Mouse (Mus musculus) stomach, postnatal 0 days (tissue): ENCODE measurements at regions not wholly inside any gene's neighbourhood (a gene's known extent, or its start where the extent isn't known, plus 50 kb on each side); places are given as distances from the start of the nearest gene placed in this dataset.

Experiments used
- ATAC-seq: fragments of 200-750 bp; cut with Nextera tagmentation; 2 replicates; pipeline ENCODE4 v1.8.0; 2017; ENCODE audit not compliant: low FRiP score, low TSS enrichment
- DNase-seq: peaks from one replicate; pipeline ENCODE4 v3.0.0-alpha.2; 2016; ENCODE audit warnings: low spot score
- H3K27ac ChIP-seq: fragments of 300-500 bp; sonication (generic); replicated peaks from 2 replicates; pipeline ENCODE4 v1.5.1; 2014; ENCODE audit warnings: mild to moderate bottlenecking, control low read depth
- H3K27me3 ChIP-seq: fragments of 300-500 bp; sonication (generic); 2 replicates; pipeline ENCODE4 v1.6.1; 2014; ENCODE audit warnings: low read length; ENCODE audit not compliant: control insufficient read depth, insufficient read depth
- H3K36me3 ChIP-seq: fragments of 300-500 bp; sonication (generic); 2 replicates; pipeline ENCODE4 v1.6.1; 2014; ENCODE audit warnings: low read length, mixed read lengths; ENCODE audit not compliant: control insufficient read depth, insufficient read depth
- H3K4me1 ChIP-seq: fragments of 300-500 bp; sonication (generic); replicated peaks from 2 replicates; pipeline ENCODE4 v1.6.1; 2014; ENCODE audit warnings: antibody characterized with exemption; ENCODE audit not compliant: control insufficient read depth, insufficient read depth
- H3K4me2 ChIP-seq: fragments of 300-500 bp; sonication (generic); replicated peaks from 2 replicates; pipeline ENCODE4 v1.6.1; 2014; ENCODE audit warnings: low read depth, mild to moderate bottlenecking, control low read depth, moderate library complexity
- H3K4me3 ChIP-seq: fragments of 300-500 bp; sonication (generic); 2 replicates; pipeline ENCODE4 v1.5.1; 2014; ENCODE audit warnings: low read depth, low read length, control low read depth
- H3K9ac ChIP-seq: fragments of 300-500 bp; sonication (generic); 2 replicates; pipeline ENCODE4 v1.6.1; 2014; ENCODE audit warnings: mild to moderate bottlenecking, low read length, control low read depth, mixed read lengths
- H3K9me3 ChIP-seq: fragments of 300-500 bp; sonication (generic); 2 replicates; pipeline ENCODE4 v1.6.1; 2016; ENCODE audit warnings: low read length; ENCODE audit not compliant: control insufficient read depth
- CTCF ChIP-seq: IDR thresholded peaks from 2 replicates; pipeline ENCODE4 v1.5.1; 2016; ENCODE audit warnings: antibody characterized with exemption, low read depth, mild to moderate bottlenecking, moderate library complexity
- EP300 ChIP-seq: optimal IDR thresholded peaks from 2 replicates; pipeline ENCODE3; 2016; ENCODE audit warnings: antibody characterized with exemption
- WGBS: fragments of 180-500 bp; shearing (Covaris S2); extraction: QIAGEN DNeasy Blood & Tissue Kit; methylation state at CpG from one replicate; pipeline ENCODE4 v1.1.7; 2014; 5-methylcytosine and 5-hydroxymethylcytosine counted together

DNA sequence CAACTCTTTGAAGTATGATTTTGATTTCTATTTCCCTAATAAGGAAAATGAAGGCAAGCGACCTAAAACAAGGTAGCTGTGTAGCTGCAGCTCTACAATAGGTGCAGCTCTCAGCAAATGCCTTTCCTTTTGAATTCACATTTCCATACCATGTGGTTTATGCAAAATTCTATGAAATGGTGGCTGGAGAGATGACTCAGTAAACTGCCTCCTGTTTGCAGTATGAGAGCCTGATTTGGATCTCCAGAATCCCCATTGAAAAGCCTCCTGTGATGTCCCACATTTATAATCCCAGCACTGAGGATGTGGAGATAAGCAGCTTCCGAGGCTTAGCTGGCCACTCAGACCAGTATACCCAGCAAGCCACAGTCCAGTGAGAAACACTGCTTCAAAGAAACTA, 59.6 kb downstream of the Npy1r start:
- no peak for DNase-seq
- H3K27ac ChIP-seq = no peak overlapping the region
- H3K9me3 ChIP-seq = no peaks in the 10 kb centered on the region
- no peak overlapping the region for H3K9ac ChIP-seq
- WGBS = 75% methylated on average over 2 of the region's 2 CpGs
- no peak overlapping the region for H3K4me3 ChIP-seq
- no peaks in the 10 kb centered on the region for H3K36me3 ChIP-seq
- TF ChIP-seq CTCF (no peak), EP300 (no peak)
- H3K27me3 ChIP-seq = no peaks in the 10 kb centered on the region
- ATAC-seq = no peak
- H3K4me1 ChIP-seq = no peaks in the 10 kb centered on the region
- H3K4me2 ChIP-seq = no peak overlapping the region

DNA sequence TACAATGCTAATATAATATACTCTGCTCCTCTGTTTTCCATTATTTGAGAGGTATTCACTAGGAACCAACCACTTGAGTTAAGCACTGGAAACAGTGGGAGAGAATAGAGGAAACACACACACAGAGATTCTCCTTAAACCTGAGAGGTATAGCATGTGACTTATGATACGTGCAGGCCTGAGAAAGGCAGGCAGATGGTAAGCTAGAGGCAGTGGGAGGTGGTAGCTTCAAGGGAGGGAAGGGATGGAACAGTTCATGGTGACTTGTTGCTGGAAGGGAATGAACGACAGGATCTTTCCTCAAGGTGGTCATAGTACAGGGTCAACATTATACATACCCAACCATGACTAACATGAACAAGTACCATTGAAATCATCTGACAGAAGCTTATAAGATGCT, 60.8 kb downstream of the Npy1r start:
- ATAC-seq (no peak), DNase-seq (no peak)
- Histone ChIP-seq H3K4me2 (no peak overlapping the region), H3K27ac (no peak overlapping the region), H3K4me1 (no peaks in the 10 kb centered on the region), H3K36me3 (no peaks in the 10 kb centered on the region), H3K27me3 (no peaks in the 10 kb centered on the region), H3K4me3 (no peak overlapping the region), H3K9me3 (no peaks in the 10 kb centered on the region), H3K9ac (no peak overlapping the region)
- 81% methylated on average over 2 of the region's 2 CpGs for WGBS
- no peak for TF ChIP-seq EP300
- no peak for TF ChIP-seq CTCF

DNA sequence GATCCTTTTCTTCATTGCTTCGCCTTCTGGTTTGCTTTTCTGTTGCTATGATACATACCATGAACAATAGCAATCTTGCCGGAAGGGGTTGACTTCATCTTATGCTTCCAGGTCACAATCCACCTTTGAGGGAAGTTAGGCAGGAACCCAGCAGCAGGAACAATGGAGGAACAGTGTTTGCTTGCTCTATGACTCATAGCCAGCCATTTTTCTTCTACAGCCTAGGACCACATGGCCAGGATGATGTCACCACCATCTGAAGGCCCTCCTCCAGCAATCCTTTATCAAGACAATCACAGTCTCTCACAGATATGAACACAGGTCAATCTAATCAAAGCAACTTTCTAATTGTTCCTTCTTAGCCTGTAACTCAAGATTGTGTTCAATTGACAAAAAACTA, 61.5 kb downstream of the Npy1r start:
- H3K36me3 ChIP-seq = no peaks in the 10 kb centered on the region
- H3K9me3 ChIP-seq = no peaks in the 10 kb centered on the region
- DNase-seq (no peak), ATAC-seq (peak; percentile 85)
- no peak overlapping the region for H3K4me3 ChIP-seq
- H3K27me3 ChIP-seq = no peaks in the 10 kb centered on the region
- 77% methylated on average over 2 of the region's 2 CpGs for WGBS
- H3K9ac ChIP-seq = no peak overlapping the region
- no peak for TF ChIP-seq EP300
- TF ChIP-seq CTCF = no peak
- no peak overlapping the region for H3K27ac ChIP-seq
- no peaks in the 10 kb centered on the region for H3K4me1 ChIP-seq
- H3K4me2 ChIP-seq = no peak overlapping the region

DNA sequence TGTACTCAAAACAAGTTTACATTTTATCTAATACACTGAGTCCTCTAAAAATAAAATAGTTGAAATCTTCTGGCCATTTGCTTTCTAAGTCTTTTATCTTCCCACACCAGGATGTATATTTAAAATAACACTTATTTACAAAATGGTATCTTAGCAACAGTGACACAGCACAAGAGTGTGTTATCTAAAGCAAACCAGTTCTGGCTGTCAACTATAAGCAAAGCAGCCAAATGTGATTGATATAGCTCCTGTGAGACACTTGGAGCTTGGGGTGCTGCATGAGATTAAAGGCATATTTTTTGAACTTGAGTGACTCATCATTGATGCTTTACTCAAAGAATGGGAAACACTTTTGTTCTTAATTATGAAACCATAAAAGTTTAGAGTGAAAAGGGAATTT, 62.7 kb downstream of the Npy1r start:
- Histone ChIP-seq H3K27me3 (no peaks in the 10 kb centered on the region), H3K9me3 (no peaks in the 10 kb centered on the region), H3K27ac (no peak overlapping the region), H3K36me3 (no peaks in the 10 kb centered on the region), H3K4me3 (no peak overlapping the region), H3K9ac (no peak overlapping the region), H3K4me1 (no peaks in the 10 kb centered on the region), H3K4me2 (no peak overlapping the region)
- TF ChIP-seq EP300 (no peak), CTCF (no peak)
- DNase-seq (no peak), ATAC-seq (peak; percentile 90; the same call in 1 of the 2 replicates)

DNA sequence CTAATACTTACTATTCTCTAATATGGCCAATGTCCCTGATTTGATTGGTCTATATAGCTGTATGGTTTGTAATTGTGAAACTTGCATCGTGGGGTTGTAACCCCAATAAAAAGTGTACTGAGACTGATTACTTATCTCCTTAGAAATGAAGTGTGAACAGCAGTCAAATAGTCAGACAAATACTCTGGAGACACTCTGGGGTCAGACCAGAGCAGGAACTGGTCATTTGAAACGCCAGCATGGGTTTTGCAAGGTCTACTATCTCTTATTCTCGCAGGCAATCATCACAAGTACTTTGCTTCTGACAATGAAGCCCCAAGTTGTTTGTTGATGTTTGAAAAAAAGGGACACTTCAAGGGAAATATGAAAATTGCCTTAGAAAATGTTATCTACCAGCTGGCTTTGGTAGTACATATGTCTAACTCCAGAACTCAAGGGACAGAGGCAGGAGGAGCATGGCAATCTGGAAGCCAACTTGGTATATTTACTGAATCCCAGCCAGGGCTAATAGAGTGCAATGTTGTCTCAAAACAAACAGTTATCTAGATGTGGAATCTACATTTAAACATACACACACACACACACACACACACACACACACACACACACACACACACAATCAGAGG, 64.1 kb downstream of the Npy1r start:
- WGBS = 54% methylated on average over 3 of the region's 3 CpGs
- Histone ChIP-seq H3K9ac (no peak overlapping the region), H3K27me3 (no peaks in the 10 kb centered on the region), H3K4me3 (no peak overlapping the region), H3K4me1 (no peaks in the 10 kb centered on the region), H3K27ac (no peak overlapping the region), H3K36me3 (no peaks in the 10 kb centered on the region), H3K9me3 (no peaks in the 10 kb centered on the region), H3K4me2 (no peak overlapping the region)
- TF ChIP-seq EP300 = no peak
- TF ChIP-seq CTCF = no peak
- DNase-seq = no peak
- ATAC-seq = no peak

DNA sequence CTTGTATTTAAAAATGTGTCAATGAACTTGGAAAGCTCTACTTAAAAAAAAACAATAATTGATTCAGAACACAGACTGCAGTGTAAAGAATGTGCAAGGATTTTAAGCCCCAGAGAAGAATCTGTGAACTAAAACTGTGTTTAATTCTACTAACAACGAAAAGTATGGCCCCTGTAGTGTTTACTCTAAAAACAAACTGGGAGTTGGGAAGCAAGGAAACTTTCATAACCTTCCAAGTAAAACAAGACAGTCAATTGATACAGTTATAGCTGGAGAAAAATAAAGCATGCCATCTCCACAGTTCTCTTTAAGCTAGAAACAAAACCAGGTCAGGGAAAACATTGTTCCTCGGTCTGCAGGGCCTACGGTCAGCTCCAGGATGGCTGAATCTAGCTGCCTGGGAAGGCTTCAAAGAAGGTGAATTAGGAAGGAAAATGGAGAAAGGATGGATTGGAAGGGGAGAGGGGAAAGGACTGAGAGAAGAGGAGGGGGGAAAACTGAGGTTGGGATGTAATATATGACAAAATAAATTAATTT, 68.1 kb downstream of the Npy1r start:
- Histone ChIP-seq H3K4me1 (no peaks in the 10 kb centered on the region), H3K4me2 (no peak overlapping the region), H3K27ac (no peak overlapping the region), H3K4me3 (no peak overlapping the region), H3K36me3 (no peaks in the 10 kb centered on the region), H3K9ac (no peak overlapping the region), H3K27me3 (no peaks in the 10 kb centered on the region), H3K9me3 (no peaks in the 10 kb centered on the region)
- ATAC-seq (no peak), DNase-seq (no peak)
- WGBS = 46% methylated on average over 3 of the region's 3 CpGs
- TF ChIP-seq CTCF (no peak), EP300 (no peak)
